Mouse (Mus musculus): ENCODE results near the gene Cep128. TPM values are rescaled to one million over a fixed set of nuclear protein-coding genes. Genes with fewer than 3 reads are reported as not detected.

The Cep128 gene
- 10 to 100 TPM; 54.9 to 56.8 TPM for total RNA-seq (2023)

GRCm38 (mm10) chr12:91384281-91385017, at the start of gene Cep128, which contains the start of gene Tshr:
Gene Cep128 (minus strand): TSS chr12:91384409.
Gene Tshr (plus strand): TSS chr12:91384563.

Other genes starting within 250 kb of the Cep128 start
- gene Tshr, start 154 bp upstream of the Cep128 start, total RNA-seq (2023), result 1 to 10 TPM; 3.7 to 4.2 TPM
- gene Gtf2a1, start 206.1 kb upstream of the Cep128 start, total RNA-seq (2023), result 10 to 100 TPM; 38.8 to 40.1 TPM